Mouse (Mus musculus) liver, adult 2 months (tissue): Measurements from ENCODE around the gene Sclt1. TPM values are rescaled to one million over a fixed set of nuclear protein-coding genes. Genes with fewer than 3 reads are reported as not detected.

ENCODE experiments used
- DNase-seq: peaks from one replicate; pipeline ENCODE4 v3.0.0-alpha.2; 2011; ENCODE audit warnings: low read depth, low spot score; ENCODE audit errors: extremely low read depth
- H3K27ac ChIP-seq: fragments of 200-500 bp; replicated peaks from 2 replicates; pipeline ENCODE4 v1.5.1; 2012; ENCODE audit warnings: low read depth, mild to moderate bottlenecking, control low read depth, inconsistent platforms, low read length; ENCODE audit not compliant: insufficient read depth
- H3K27me3 ChIP-seq: fragments of 200-500 bp; 2 replicates; pipeline ENCODE4 v1.6.1; 2012; ENCODE audit warnings: mild to moderate bottlenecking, moderate library complexity, low read length, inconsistent platforms; ENCODE audit not compliant: control insufficient read depth, insufficient read depth
- H3K36me3 ChIP-seq: fragments of 200-500 bp; 2 replicates; pipeline ENCODE4 v1.6.1; 2012; ENCODE audit warnings: low read length, inconsistent platforms; ENCODE audit not compliant: control insufficient read depth, insufficient read depth
- H3K4me1 ChIP-seq: fragments of 200-500 bp; 2 replicates; pipeline ENCODE4 v1.6.1; 2011; ENCODE audit warnings: low read length; ENCODE audit not compliant: control insufficient read depth, insufficient read depth
- H3K4me3 ChIP-seq: fragments of 200-500 bp; 2 replicates; pipeline ENCODE4 v1.5.1; 2011; ENCODE audit warnings: low read depth, mild to moderate bottlenecking, control low read depth, low read length, moderate library complexity; ENCODE audit not compliant: insufficient read depth
- H3K79me2 ChIP-seq: fragments of 200-500 bp; 2 replicates; pipeline ENCODE4 v1.6.1; 2012; ENCODE audit warnings: inconsistent platforms, mild to moderate bottlenecking, low read length, moderate library complexity; ENCODE audit not compliant: control insufficient read depth, insufficient read depth
- H3K9ac ChIP-seq: fragments of 200-500 bp; 2 replicates; pipeline ENCODE4 v1.6.1; 2012; ENCODE audit warnings: low read depth, mild to moderate bottlenecking, control low read depth, inconsistent platforms, low read length
- CTCF ChIP-seq: fragments of 200-500 bp; IDR thresholded peaks from 2 replicates; pipeline ENCODE4 v1.5.1; 2011; ENCODE audit warnings: low read depth, low read length, control low read depth
- POLR2A ChIP-seq: fragments of 200-500 bp; IDR thresholded peaks from 2 replicates; pipeline ENCODE4 v1.6.1; 2011; ENCODE audit warnings: low read length, control low read depth; ENCODE audit not compliant: insufficient read depth; ENCODE audit errors: extremely low read depth
- WGBS: fragments of 180-500 bp; shearing (Covaris S2); methylation state at CpG from one replicate; pipeline ENCODE4 v1.1.7; 2018; 5-methylcytosine and 5-hydroxymethylcytosine counted together
- polyA plus RNA-seq: library from polyadenylated mRNA; depleted of rRNA; stranded (reverse); fragments of >200 nt; gene quantifications from 2 replicates; pipeline ENCODE4 v1.2.3, GENCODE M21; 2012
- total RNA-seq: library from RNA; depleted of rRNA; stranded (reverse); fragments of >200 nt; gene quantifications from 2 replicates; pipeline ENCODE4 v1.2.3, GENCODE M21; 2014

Gene Sclt1
- total and polyA plus RNA-seq, 2 experiments: 3.0 to 7.9 TPM

GRCm38 (mm10) chr3:41674778-41675177 lies 67.5 kb downstream of the Sclt1 start:
- TF ChIP-seq CTCF (0 out of 2 replicates have a peak, but pooled peaks have one; percentile 10), POLR2A (no peak)
- H3K4me3 ChIP-seq: no peak overlapping the region
- H3K9ac ChIP-seq: no peak overlapping the region
- H3K27me3 ChIP-seq: no peaks in the 10 kb centered on the region
- H3K4me1 ChIP-seq: no peaks in the 10 kb centered on the region
- H3K79me2 ChIP-seq: no peaks in the 10 kb centered on the region
- DNase-seq: peak; percentile 11
- peaks cover 2% of the 10 kb centered on the region; the same call in 1 of the 2 replicates for H3K36me3 ChIP-seq
- H3K27ac ChIP-seq: no peak overlapping the region

- no peaks in the 10 kb centered on the region for H3K4me1 ChIP-seq
- no peak overlapping the region for H3K4me3 ChIP-seq
- no peak overlapping the region for H3K27ac ChIP-seq
- no peaks in the 10 kb centered on the region for H3K79me2 ChIP-seq
- 97% methylated on average over 1 of the region's 1 CpGs for WGBS
- no peak for TF ChIP-seq POLR2A
- TF ChIP-seq CTCF: no peak
- H3K36me3 ChIP-seq: peaks cover 5% of the 10 kb centered on the region
- no peak overlapping the region for H3K9ac ChIP-seq
- H3K27me3 ChIP-seq: no peaks in the 10 kb centered on the region
- no peak for DNase-seq
These were observed 86.7 kb downstream of the Sclt1 start for GRCm38 (mm10) chr3:41655642-41656041.

DNA sequence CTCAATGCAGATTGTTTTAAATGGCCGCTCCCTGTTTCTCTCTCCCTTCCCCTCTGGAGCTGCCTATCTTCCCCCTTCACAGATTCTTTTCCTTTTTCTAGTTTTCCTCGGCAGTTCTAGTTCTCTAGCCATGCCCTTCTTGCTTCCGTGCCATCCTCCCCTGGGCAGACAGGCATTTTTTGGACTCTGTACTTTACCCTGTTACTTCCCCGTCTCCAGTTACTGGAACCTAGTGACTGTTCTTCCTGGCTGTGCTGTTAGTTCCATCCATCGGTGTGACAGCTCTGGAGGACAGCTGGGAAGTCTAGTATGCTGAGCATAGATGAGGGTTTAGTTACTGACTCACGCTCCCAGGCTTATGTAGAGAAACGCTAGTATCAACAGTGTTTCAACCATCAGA lies 121.3 kb downstream of the Sclt1 start:
- Histone ChIP-seq H3K27ac (no peak overlapping the region), H3K79me2 (no peaks in the 10 kb centered on the region), H3K4me3 (no peak overlapping the region), H3K4me1 (no peaks in the 10 kb centered on the region; the same call in 1 of the 2 replicates), H3K9ac (no peak overlapping the region), H3K27me3 (no peaks in the 10 kb centered on the region), H3K36me3 (peaks cover 3% of the 10 kb centered on the region; the same call in 1 of the 2 replicates)
- TF ChIP-seq CTCF (no peak), POLR2A (no peak)
- peak; percentile 67 for DNase-seq
- 47% methylated on average over 7 of the region's 7 CpGs for WGBS

DNA sequence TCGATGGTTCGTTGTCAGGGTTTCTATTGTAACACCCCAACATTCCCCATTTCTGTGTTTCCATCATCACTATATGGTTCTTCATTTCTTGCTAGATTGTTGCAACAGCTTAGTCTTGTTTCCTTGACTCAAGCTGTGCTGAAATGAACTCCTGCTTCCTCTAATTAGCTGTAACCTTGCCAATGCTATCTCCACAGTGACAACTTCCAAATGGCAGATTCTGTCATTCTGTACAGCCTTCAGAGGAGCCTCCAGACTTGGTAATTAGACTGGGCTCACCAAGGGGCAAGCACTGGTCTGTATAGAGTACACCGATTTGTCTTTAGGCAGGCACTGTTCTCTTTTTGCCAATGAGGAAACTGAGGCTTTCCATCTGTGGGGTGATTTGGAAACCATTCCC lies 123.8 kb downstream of the Sclt1 start:
- DNase-seq: peak; percentile 39
- Histone ChIP-seq H3K36me3 (peaks cover 17% of the 10 kb centered on the region), H3K9ac (no peak overlapping the region), H3K79me2 (no peaks in the 10 kb centered on the region), H3K4me1 (peaks cover 3% of the 10 kb centered on the region; the same call in 1 of the 2 replicates), H3K4me3 (no peak overlapping the region), H3K27ac (no peak overlapping the region), H3K27me3 (no peaks in the 10 kb centered on the region)
- TF ChIP-seq POLR2A: no peak
- TF ChIP-seq CTCF: no peak
- 85% methylated on average over 3 of the region's 3 CpGs for WGBS

DNA sequence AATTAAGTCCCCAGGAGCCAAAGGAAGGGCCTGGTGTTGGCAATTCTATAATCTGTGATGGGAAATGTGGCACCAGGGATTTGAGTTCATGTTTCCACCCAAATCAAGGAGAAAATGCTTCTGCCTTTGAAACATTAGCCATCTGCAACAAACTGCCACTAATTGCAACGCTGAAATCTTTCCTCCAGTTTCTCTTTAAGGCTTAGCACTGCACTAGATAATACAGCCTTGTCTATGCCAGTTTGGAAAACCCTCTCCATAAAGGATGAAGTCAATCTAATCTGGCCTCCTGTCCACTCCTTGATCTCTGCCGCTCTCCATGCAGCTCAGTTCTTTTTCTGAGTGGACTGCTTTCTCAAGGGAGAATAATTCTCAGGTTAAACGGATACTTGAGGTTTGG lies 124.3 kb downstream of the Sclt1 start:
- Histone ChIP-seq H3K4me3 (no peak overlapping the region), H3K4me1 (peaks cover 3% of the 10 kb centered on the region; the same call in 1 of the 2 replicates), H3K9ac (no peak overlapping the region), H3K36me3 (peaks cover 22% of the 10 kb centered on the region), H3K27me3 (no peaks in the 10 kb centered on the region), H3K27ac (no peak overlapping the region), H3K79me2 (no peaks in the 10 kb centered on the region)
- TF ChIP-seq CTCF (no peak), POLR2A (no peak)
- WGBS: 79% methylated on average over 3 of the region's 3 CpGs
- DNase-seq: no peak

- H3K79me2 ChIP-seq: no peaks in the 10 kb centered on the region
- H3K27me3 ChIP-seq: no peaks in the 10 kb centered on the region
- 55% methylated on average over 5 of the region's 5 CpGs for WGBS
- DNase-seq: peak; percentile 82
- peaks cover 3% of the 10 kb centered on the region; the same call in 1 of the 2 replicates for H3K4me1 ChIP-seq
- H3K27ac ChIP-seq: 0 out of 2 replicates have a peak overlapping the region, but pooled peaks have one; percentile 16
- H3K9ac ChIP-seq: no peak overlapping the region
- TF ChIP-seq CTCF (no peak), POLR2A (no peak)
- peaks cover 54% of the 10 kb centered on the region for H3K36me3 ChIP-seq
- H3K4me3 ChIP-seq: no peak overlapping the region
These were observed 127.9 kb downstream of the Sclt1 start for GRCm38 (mm10) chr3:41614230-41614985.
